Mouse (Mus musculus) right cerebral cortex, postnatal 36 days (tissue): Measurements from ENCODE around the gene Gm3460.
"Not testable (repeated sequence)": the region's sequence is repeated elsewhere in the genome, so short reads cannot be mapped to it uniquely, and the experiment has no call there.

Experiments used
- DNase-seq, 2 experiments: peaks; one replicate each; pipeline ENCODE4 v3.0.0; 2022; ENCODE audit warnings: low spot score in 2 of 2, mixed read lengths in 1 of 2

The Gm3460 gene

DNA sequence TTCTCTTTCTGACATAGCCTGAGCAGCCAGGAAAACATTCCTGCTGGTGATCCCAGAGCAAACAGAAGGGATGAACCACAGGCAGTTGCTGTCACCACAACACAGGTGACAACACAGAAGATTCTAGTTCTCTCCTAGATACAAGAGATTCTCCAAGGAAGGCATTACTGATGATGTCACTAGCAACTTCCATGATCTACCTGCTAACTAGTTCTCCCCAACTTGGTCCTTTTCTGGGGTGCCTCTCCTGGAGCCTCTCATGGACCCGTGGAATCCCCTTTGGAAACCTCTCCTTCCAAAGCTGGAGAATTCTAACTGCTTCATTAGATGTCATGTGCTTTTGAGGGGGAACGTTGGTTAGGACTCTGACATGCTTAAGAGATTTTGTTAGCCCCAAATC is at the start of gene Gm3460:
Gm3460 (minus strand) TSS at position 101 of the 400 bp plus-strand sequence.
- not testable (repeated sequence) for DNase-seq

DNA sequence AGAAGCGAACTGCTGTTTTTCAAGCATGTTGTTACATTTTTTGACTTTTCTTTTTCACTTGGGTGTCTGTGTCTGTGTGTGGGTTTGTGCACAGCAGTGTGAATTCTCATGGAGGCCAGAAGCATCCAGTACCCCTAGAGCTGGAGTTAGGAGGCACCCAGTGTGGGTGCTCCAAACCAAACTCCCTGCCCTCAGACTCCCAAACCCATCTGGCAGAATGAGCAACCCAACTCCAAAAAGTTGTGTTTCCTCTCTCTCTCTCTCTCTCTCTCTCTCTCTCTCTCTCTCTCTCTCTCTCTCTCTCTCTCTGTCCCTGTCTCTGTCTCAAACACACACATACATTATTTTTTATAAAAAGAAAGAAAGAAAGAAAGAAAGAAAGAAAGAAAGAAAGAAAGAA is 15.8 kb downstream of the Gm3460 start:
- not testable (repeated sequence) for DNase-seq

DNA sequence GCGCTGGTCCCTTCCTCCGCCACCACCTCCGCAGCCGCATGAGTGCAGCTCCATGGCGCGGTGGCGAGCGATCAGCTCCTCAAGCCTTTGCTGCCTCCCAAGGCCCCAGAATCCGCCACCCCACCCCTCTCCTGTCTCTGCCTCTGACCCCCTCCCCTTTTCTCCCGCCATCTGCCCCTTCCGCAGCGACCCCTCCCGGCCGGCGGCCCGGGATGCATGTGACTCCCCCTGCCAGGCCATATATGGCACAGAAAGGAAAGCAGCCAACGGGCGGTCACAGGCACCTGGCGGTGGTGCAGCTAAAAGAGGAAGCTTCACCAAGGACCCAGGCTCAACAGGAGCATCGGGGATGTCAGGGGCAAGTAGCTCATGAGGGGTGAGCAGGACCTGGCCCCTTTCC is 17.2 kb downstream of the Gm3460 start:
- peak; percentile 1 to 2 for DNase-seq

DNA sequence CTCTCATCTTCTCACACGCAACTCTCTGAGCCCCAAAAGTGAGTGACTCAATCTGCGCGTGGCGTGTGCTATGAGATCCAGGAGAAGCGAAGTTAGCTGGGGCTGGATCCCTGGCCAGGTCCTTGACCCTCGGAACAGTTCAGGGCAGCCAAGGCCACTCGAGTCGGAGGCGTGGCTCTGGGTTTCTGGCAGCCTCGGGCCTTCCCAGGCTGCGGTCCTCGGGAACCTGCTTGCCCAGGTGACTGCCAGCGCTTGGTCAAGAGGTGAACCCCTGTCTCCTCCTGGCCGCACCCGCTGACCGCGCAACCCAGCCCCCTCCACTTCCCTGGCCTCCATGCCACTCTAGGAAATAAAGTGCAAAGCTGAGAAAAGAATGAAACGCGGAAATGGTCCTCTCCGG is 17.7 kb downstream of the Gm3460 start:
- not testable (repeated sequence) for DNase-seq

DNA sequence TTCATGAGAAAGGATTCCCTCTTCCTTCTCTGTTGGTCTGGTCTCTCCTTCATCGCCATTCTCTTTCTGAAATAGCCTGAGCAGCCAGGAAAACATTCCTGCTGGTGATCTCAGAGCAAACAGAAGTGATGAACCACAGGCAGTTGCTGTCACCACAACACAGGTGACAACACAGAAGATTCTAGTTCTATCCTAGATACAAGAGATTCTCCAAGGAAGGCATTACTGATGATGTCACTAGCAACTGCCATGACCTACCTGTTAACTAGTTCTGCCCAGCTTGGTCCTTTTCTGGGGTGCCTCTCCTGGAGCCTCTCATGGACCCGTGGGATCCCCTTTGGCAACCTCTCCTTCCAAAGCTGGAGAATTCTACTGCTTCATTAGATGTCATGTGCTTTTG is 31.7 kb downstream of the Gm3460 start, which contains the start of gene Gm3629:
Gm3629 (minus strand) TSS at position 101 of the 400 bp plus-strand sequence.
- DNase-seq: not testable (repeated sequence)
